Mouse (Mus musculus) lung, adult 2 months (tissue): ENCODE results near the gene Ostm1.

Experiments
- CTCF ChIP-seq: fragments of 200-500 bp; IDR thresholded peaks from 2 replicates; pipeline ENCODE4 v1.5.1; 2011; ENCODE audit warnings: mild to moderate bottlenecking, low read length, control low read depth; ENCODE audit not compliant: insufficient read depth
- POLR2A ChIP-seq: fragments of 200-500 bp; IDR thresholded peaks from 2 replicates; pipeline ENCODE4 v1.6.1; 2011; ENCODE audit warnings: low read depth, mild to moderate bottlenecking, control low read depth, low read length, borderline replicate concordance; ENCODE audit errors: extremely low read depth

GRCm38 (mm10) chr10:42601556-42601955, 17.9 kb downstream of the Ostm1 start:
- TF ChIP-seq CTCF (peak; percentile 62), POLR2A (no peak)
